Mouse (Mus musculus): ENCODE measurements around the gene Iqgap2. TPM values are rescaled to one million over a fixed set of nuclear protein-coding genes. Genes with fewer than 3 reads are reported as not detected.

The Iqgap2 gene
- polyA plus RNA-seq, 2 experiments, result 10.5 to 12.7 TPM

- Histone ChIP-seq H3K9ac (ENCODE audit: low read depth, low read length, severe bottlenecking) (no peak overlapping the region), H3K4me1 (ENCODE audit: control insufficient read depth, insufficient read depth, low read length) (peaks cover 6% of the 10 kb centered on the region), H3K27ac (replicated peaks; ENCODE audit: low read depth, low read length) (no peak overlapping the region; the same call in 1 of the 2 replicates), H3K4me3 (replicated peaks; ENCODE audit: low read length) (no peak overlapping the region), H3K36me3 (ENCODE audit: control insufficient read depth, insufficient read depth, low read length) (no peaks in the 10 kb centered on the region), H3K9me3 (ENCODE audit: control insufficient read depth, low read length) (no peaks in the 10 kb centered on the region), H3K27me3 (ENCODE audit: control insufficient read depth, insufficient read depth, low read length) (no peaks in the 10 kb centered on the region), H3K4me2 (replicated peaks; ENCODE audit: low read depth, low read length, severe bottlenecking) (no peak overlapping the region)
- no peak for TF ChIP-seq POLR2A (IDR thresholded peaks at IDR 0.05; ENCODE audit: borderline replicate concordance, extremely low read depth, insufficient read depth, insufficient read length)
- 38% methylated on average over 6 of the region's 6 CpGs for WGBS
- peak; percentile 71 for DNase-seq (ENCODE audit: low spot score)
- ATAC-seq (ENCODE audit: low FRiP score, low read depth), result no peak
Observed at GRCm38 (mm10) chr13:95798721-95799120, 93.0 kb downstream of the Iqgap2 start.

DNA sequence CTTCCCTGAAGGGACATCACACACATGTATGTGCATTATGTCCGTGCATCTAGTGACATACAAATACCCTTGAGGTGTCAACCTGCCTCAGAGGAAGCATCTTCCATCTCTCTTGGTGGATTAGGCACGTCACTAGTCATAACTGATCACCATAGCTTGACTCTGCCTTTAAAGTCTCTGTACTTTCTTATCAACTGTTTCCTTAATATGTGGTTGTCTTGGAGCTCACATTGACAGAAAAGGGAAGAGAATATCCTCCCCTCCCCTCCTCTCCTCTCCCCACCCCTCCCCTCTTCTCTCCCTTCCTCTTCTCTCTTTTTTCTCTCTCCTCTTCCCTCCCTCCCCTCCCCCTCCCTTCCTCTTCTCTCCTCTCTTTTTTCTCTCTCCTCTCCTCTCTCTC is 94.2 kb downstream of the Iqgap2 start:
- 86% methylated on average over 2 of the region's 2 CpGs for WGBS
- no peak for DNase-seq (ENCODE audit: low spot score)
- H3K4me2 ChIP-seq (replicated peaks; ENCODE audit: low read depth, low read length, severe bottlenecking), result no peak overlapping the region
- H3K4me1 ChIP-seq (ENCODE audit: control insufficient read depth, insufficient read depth, low read length), result peaks cover 6% of the 10 kb centered on the region
- no peaks in the 10 kb centered on the region for H3K9me3 ChIP-seq (ENCODE audit: control insufficient read depth, low read length)
- no peak overlapping the region for H3K27ac ChIP-seq (replicated peaks; ENCODE audit: low read depth, low read length)
- TF ChIP-seq POLR2A (IDR thresholded peaks at IDR 0.05; ENCODE audit: borderline replicate concordance, extremely low read depth, insufficient read depth, insufficient read length), result no peak
- no peaks in the 10 kb centered on the region for H3K27me3 ChIP-seq (ENCODE audit: control insufficient read depth, insufficient read depth, low read length)
- H3K36me3 ChIP-seq (ENCODE audit: control insufficient read depth, insufficient read depth, low read length), result no peaks in the 10 kb centered on the region
- no peak overlapping the region for H3K4me3 ChIP-seq (replicated peaks; ENCODE audit: low read length)
- H3K9ac ChIP-seq (ENCODE audit: low read depth, low read length, severe bottlenecking), result no peak overlapping the region
- ATAC-seq (ENCODE audit: low FRiP score, low read depth), result no peak

GRCm38 (mm10) chr13:95794346-95794745 is 97.4 kb downstream of the Iqgap2 start:
- Histone ChIP-seq H3K4me1 (ENCODE audit: control insufficient read depth, insufficient read depth, low read length) (peaks cover 2% of the 10 kb centered on the region; the same call in 1 of the 2 replicates), H3K4me3 (replicated peaks; ENCODE audit: low read length) (no peak overlapping the region), H3K9me3 (ENCODE audit: control insufficient read depth, low read length) (no peaks in the 10 kb centered on the region), H3K36me3 (ENCODE audit: control insufficient read depth, insufficient read depth, low read length) (no peaks in the 10 kb centered on the region), H3K9ac (ENCODE audit: low read depth, low read length, severe bottlenecking) (no peak overlapping the region), H3K27ac (replicated peaks; ENCODE audit: low read depth, low read length) (no peak overlapping the region), H3K4me2 (replicated peaks; ENCODE audit: low read depth, low read length, severe bottlenecking) (no peak overlapping the region), H3K27me3 (ENCODE audit: control insufficient read depth, insufficient read depth, low read length) (no peaks in the 10 kb centered on the region)
- ATAC-seq (ENCODE audit: low FRiP score, low read depth) (no peak), DNase-seq (ENCODE audit: low spot score) (peak; percentile 40)
- WGBS, result 54% methylated on average over 8 of the region's 8 CpGs
- TF ChIP-seq POLR2A (IDR thresholded peaks at IDR 0.05; ENCODE audit: borderline replicate concordance, extremely low read depth, insufficient read depth, insufficient read length), result no peak

DNA sequence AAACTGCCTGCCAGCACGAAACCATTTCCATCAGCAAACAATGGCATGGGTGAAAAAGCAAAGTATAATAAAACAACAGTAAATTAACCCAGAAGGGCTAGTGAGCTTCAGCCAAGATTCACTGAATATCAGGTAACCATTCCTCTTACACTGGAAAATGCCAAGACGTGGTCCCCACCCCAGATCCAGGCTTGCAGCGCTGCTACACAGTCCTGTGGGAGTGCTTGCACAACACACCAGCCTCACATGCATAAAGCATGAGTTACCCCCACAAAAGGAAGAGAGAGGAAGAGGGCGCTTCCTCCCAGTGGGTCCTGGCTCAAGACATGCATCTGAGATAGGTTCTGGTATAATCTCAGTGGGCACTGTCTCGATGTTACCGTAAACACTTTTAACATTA is 100.8 kb downstream of the Iqgap2 start:
- ATAC-seq (ENCODE audit: low FRiP score, low read depth), result no peak
- Histone ChIP-seq H3K36me3 (ENCODE audit: control insufficient read depth, insufficient read depth, low read length) (no peaks in the 10 kb centered on the region), H3K9ac (ENCODE audit: low read depth, low read length, severe bottlenecking) (no peak overlapping the region), H3K4me1 (ENCODE audit: control insufficient read depth, insufficient read depth, low read length) (peaks cover 2% of the 10 kb centered on the region; the same call in 1 of the 2 replicates), H3K4me2 (replicated peaks; ENCODE audit: low read depth, low read length, severe bottlenecking) (no peak overlapping the region), H3K4me3 (replicated peaks; ENCODE audit: low read length) (no peak overlapping the region), H3K27me3 (ENCODE audit: control insufficient read depth, insufficient read depth, low read length) (no peaks in the 10 kb centered on the region), H3K27ac (replicated peaks; ENCODE audit: low read depth, low read length) (no peak overlapping the region), H3K9me3 (ENCODE audit: control insufficient read depth, low read length) (no peaks in the 10 kb centered on the region)
- DNase-seq (ENCODE audit: low spot score), result no peak
- 72% methylated on average over 6 of the region's 6 CpGs for WGBS
- TF ChIP-seq POLR2A (IDR thresholded peaks at IDR 0.05; ENCODE audit: borderline replicate concordance, extremely low read depth, insufficient read depth, insufficient read length), result no peak

- Histone ChIP-seq H3K27ac (replicated peaks; ENCODE audit: low read depth, low read length) (no peak overlapping the region), H3K9me3 (ENCODE audit: control insufficient read depth, low read length) (no peaks in the 10 kb centered on the region), H3K36me3 (ENCODE audit: control insufficient read depth, insufficient read depth, low read length) (no peaks in the 10 kb centered on the region), H3K4me1 (ENCODE audit: control insufficient read depth, insufficient read depth, low read length) (peaks cover 11% of the 10 kb centered on the region), H3K9ac (ENCODE audit: low read depth, low read length, severe bottlenecking) (no peak overlapping the region), H3K4me2 (replicated peaks; ENCODE audit: low read depth, low read length, severe bottlenecking) (no peak overlapping the region), H3K27me3 (ENCODE audit: control insufficient read depth, insufficient read depth, low read length) (no peaks in the 10 kb centered on the region), H3K4me3 (replicated peaks; ENCODE audit: low read length) (no peak overlapping the region)
- no peak for DNase-seq (ENCODE audit: low spot score)
- WGBS, result 62% methylated on average over 10 of the region's 10 CpGs
- no peak for ATAC-seq (ENCODE audit: low FRiP score, low read depth)
- no peak for TF ChIP-seq POLR2A (IDR thresholded peaks at IDR 0.05; ENCODE audit: borderline replicate concordance, extremely low read depth, insufficient read depth, insufficient read length)
Observed at GRCm38 (mm10) chr13:95788631-95789376, 102.9 kb downstream of the Iqgap2 start.
